Comparison of ENCODE assay signal across 15 mouse cellular contexts in the genomic region with DNA sequence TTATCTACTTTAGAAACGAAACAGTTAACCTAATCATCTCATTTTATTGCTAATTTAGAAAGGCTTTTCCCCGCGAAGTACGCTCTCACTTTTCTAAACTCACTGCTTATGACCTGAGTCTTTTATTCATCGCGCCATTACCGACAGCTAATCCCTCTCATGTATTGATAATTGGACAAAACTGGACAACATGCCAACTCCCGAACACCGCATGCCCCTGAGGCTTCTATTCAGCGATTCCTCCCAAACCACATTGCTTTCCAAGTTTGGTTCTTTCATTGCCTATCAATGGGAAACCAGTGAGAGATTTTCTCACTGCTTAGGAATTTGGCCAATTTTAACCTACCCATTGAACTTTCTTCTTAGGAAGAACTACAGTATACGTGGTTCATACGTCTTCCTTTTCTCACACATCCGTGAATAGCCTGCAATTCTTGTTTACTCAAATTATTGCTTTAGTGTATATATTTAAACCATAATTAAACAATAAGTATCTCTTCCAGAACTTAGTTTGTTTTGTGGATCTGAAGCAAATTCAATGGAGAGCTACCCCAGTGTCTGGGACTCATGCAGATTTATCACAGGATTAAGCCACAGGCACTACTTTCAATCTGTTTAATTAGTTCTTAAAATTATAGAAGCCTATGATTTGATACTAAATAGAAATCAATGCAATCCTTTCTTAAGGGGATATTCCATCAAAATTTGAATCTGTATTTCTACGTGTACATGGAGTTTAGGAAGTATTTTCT.
DNase-seq lines count a peak whose midpoint lies in the region; ATAC-seq and TF ChIP-seq lines count a peak whose summit lies in the region.
"Had no signal": no experiment of that assay in that cellular context is flagged by ENCODE, and none has a peak within 500 bp of the region (broad histone marks: within the 10 kb centered on the region; RNA-seq: fewer than 3 reads in every experiment).

No protein-coding gene starts in this region.

- no peak for ATAC-seq in embryonic facial prominence, embryonic 14.5 days (ENCODE audit: low read depth)
- no peak for ATAC-seq in hindbrain, embryonic 15.5 days (ENCODE audit: low FRiP score, low read depth)
- no peak for ATAC-seq in midbrain, postnatal 0 days (ENCODE audit: low FRiP score)
- no peak for ATAC-seq in inflammation-experienced regulatory T-cells, adult 6 months

- peak; percentile 2 for DNase-seq in layer of hippocampus, adult 9-11 months
- no peak for DNase-seq in layer of hippocampus, adult 18-20 months (ENCODE audit: low spot score in 2 of 2)
- peak; percentile 22 for DNase-seq in embryonic facial prominence, embryonic 14.5 days (ENCODE audit: low spot score)
- peak; percentile 52 for DNase-seq in midbrain, postnatal 0 days (ENCODE audit: low spot score)
- no peak for DNase-seq in natural killer cell, adult 2 months (ENCODE audit: low spot score in 2 of 2)
- DNase-seq in cerebellum, adult 18-20 months: no peak
- DNase-seq: cerebellum, adult 8-10 months; heart, postnatal 36 days; lung, adult 2 months; thymus, postnatal 4 days had no signal

- 77% methylated on average over 14 of the region's 14 CpGs for WGBS in embryonic facial prominence, embryonic 14.5 days
- 55% methylated on average over 14 of the region's 14 CpGs for WGBS in hindbrain, embryonic 15.5 days
- WGBS in midbrain, postnatal 0 days: 42% methylated on average over 14 of the region's 14 CpGs

- no peak overlapping the region for H3K9ac ChIP-seq in embryonic facial prominence, embryonic 14.5 days (ENCODE audit: low read depth, low read length)
- no peak overlapping the region for H3K9ac ChIP-seq in hindbrain, embryonic 15.5 days
- no peak overlapping the region for H3K9ac ChIP-seq in midbrain, postnatal 0 days (replicated peaks; ENCODE audit: low read length, poor library complexity, severe bottlenecking)
- H3K9ac ChIP-seq: limb, embryonic 13.5 days had no signal

- no peaks in the 10 kb centered on the region for H3K9me3 ChIP-seq in embryonic facial prominence, embryonic 14.5 days (ENCODE audit: control insufficient read depth, low read length)
- no peaks in the 10 kb centered on the region for H3K9me3 ChIP-seq in hindbrain, embryonic 15.5 days
- H3K9me3 ChIP-seq in midbrain, postnatal 0 days (ENCODE audit: low read length): no peaks in the 10 kb centered on the region
- H3K9me3 ChIP-seq: limb, embryonic 13.5 days; megakaryocyte, embryonic 14.5 days had no signal

- no peak for TF ChIP-seq CTCF in midbrain, postnatal 0 days (IDR thresholded peaks at IDR 0.05)

- no peak overlapping the region for H3K4me3 ChIP-seq in embryonic facial prominence, embryonic 14.5 days (ENCODE audit: low read depth, low read length)
- no peak overlapping the region for H3K4me3 ChIP-seq in hindbrain, embryonic 15.5 days
- H3K4me3 ChIP-seq in midbrain, postnatal 0 days (ENCODE audit: low read depth, low read length): no peak overlapping the region
- H3K4me3 ChIP-seq: limb, embryonic 13.5 days; megakaryocyte, embryonic 14.5 days had no signal

- no peaks in the 10 kb centered on the region for H3K36me3 ChIP-seq in embryonic facial prominence, embryonic 14.5 days (ENCODE audit: control insufficient read depth, insufficient read depth, low read length)
- H3K36me3 ChIP-seq in hindbrain, embryonic 15.5 days: no peaks in the 10 kb centered on the region
- no peaks in the 10 kb centered on the region for H3K36me3 ChIP-seq in midbrain, postnatal 0 days (ENCODE audit: insufficient read depth, low read length)
- H3K36me3 ChIP-seq: limb, embryonic 13.5 days had no signal

- H3K4me2 ChIP-seq in embryonic facial prominence, embryonic 14.5 days (ENCODE audit: low read depth, low read length): no peak overlapping the region
- H3K4me2 ChIP-seq in hindbrain, embryonic 15.5 days: peak overlapping the region; percentile 31
- peak overlapping the region; percentile 7 for H3K4me2 ChIP-seq in midbrain, postnatal 0 days (ENCODE audit: low read depth, low read length, poor library complexity, severe bottlenecking)
- H3K4me2 ChIP-seq: limb, embryonic 13.5 days had no signal

- no peak overlapping the region for H3K27ac ChIP-seq in embryonic facial prominence, embryonic 14.5 days (replicated peaks; ENCODE audit: low read depth, low read length)
- H3K27ac ChIP-seq in hindbrain, embryonic 15.5 days (replicated peaks): 0 out of 2 replicates have a peak overlapping the region, but pooled peaks have one; percentile 38
- H3K27ac ChIP-seq in midbrain, postnatal 0 days (ENCODE audit: low read depth, low read length): no peak overlapping the region
- H3K27ac ChIP-seq: limb, embryonic 13.5 days; stomach, postnatal 0 days had no signal

- H3K4me1 ChIP-seq in embryonic facial prominence, embryonic 14.5 days (ENCODE audit: control insufficient read depth, insufficient read depth, low read length): peaks cover 4% of the 10 kb centered on the region; the same call in 1 of the 2 replicates
- H3K4me1 ChIP-seq in hindbrain, embryonic 15.5 days (replicated peaks): no peaks in the 10 kb centered on the region
- no peaks in the 10 kb centered on the region for H3K4me1 ChIP-seq in midbrain, postnatal 0 days (ENCODE audit: insufficient read depth, low read length)
- H3K4me1 ChIP-seq: limb, embryonic 13.5 days; megakaryocyte, embryonic 14.5 days had no signal

- no peaks in the 10 kb centered on the region for H3K27me3 ChIP-seq in embryonic facial prominence, embryonic 14.5 days (replicated peaks; ENCODE audit: control insufficient read depth, insufficient read depth, low read length)
- no peaks in the 10 kb centered on the region for H3K27me3 ChIP-seq in hindbrain, embryonic 15.5 days
- H3K27me3 ChIP-seq in midbrain, postnatal 0 days (ENCODE audit: insufficient read depth, low read length): no peaks in the 10 kb centered on the region
- H3K27me3 ChIP-seq: limb, embryonic 13.5 days; megakaryocyte, embryonic 14.5 days had no signal

Comparison
In these comparisons a context has a peak if more than half of its experiments do, and no peak if none do; other contexts are left out.
1. DNase-seq: peak in layer of hippocampus, adult 9-11 months (single experiment), embryonic facial prominence, embryonic 14.5 days (single experiment) and midbrain, postnatal 0 days (single experiment); none in layer of hippocampus, adult 18-20 months (0 of 2), natural killer cell, adult 2 months (0 of 2) and cerebellum, adult 18-20 months (0 of 2).